Mouse (Mus musculus) bone marrow, adult 2 months (tissue): ENCODE measurements around the gene Wdr26.

Experiments used
- CTCF ChIP-seq: fragments of 200-500 bp; IDR thresholded peaks from 2 replicates; pipeline ENCODE4 v1.5.1; 2011; ENCODE audit warnings: low read length, control low read depth; ENCODE audit not compliant: control insufficient read depth, insufficient read depth
- POLR2A ChIP-seq: fragments of 200-500 bp; IDR thresholded peaks from 2 replicates; pipeline ENCODE4 v1.6.1; 2011; ENCODE audit warnings: low read depth, mild to moderate bottlenecking, control low read depth, low read length, borderline replicate concordance; ENCODE audit not compliant: control insufficient read depth

- TF ChIP-seq CTCF (no peak), POLR2A (peak; percentile 60)
Observed at GRCm38 (mm10) chr1:181234326-181235035, 22.7 kb upstream of the Wdr26 start.
